ENCODE assay signal across 16 mouse cellular contexts in the genomic region with DNA sequence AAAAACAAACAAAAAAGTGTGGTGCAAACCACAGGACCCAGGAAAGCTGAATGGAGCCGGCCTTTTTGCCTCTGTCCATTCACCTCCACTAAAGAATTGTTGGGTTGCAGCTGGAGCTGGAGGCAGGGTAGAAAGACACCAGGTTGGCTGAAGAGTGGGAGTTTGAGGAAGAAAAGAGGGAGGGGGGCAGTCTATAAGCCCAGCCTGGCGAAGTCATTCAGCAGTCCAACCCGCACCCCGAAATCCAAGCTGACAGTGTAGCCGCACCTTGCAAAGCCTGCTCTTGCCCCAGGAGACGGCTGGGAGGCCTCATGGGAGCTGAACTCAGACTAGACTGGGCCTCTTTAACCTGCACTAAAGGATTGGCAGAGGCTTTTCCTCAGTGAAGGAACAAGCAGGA. TPM values are rescaled to one million over a fixed set of nuclear protein-coding genes. Genes with fewer than 3 reads are reported as not detected.
DNase-seq lines count a peak whose midpoint lies in the region; ATAC-seq and TF ChIP-seq lines count a peak whose summit lies in the region.
"Had no signal": no experiment of that assay in that cellular context is flagged by ENCODE, and none has a peak within 500 bp of the region (broad histone marks: within the 10 kb centered on the region; RNA-seq: fewer than 3 reads in every experiment).

No protein-coding gene starts in this region.

- H3K27ac ChIP-seq in heart, embryonic 10.5 days, result no peak overlapping the region
- no peak overlapping the region for H3K27ac ChIP-seq in heart, embryonic 12.5 days (ENCODE audit: poor library complexity, severe bottlenecking)
- H3K27ac ChIP-seq in left cerebral cortex, adult 2 months, result peak overlapping the region; percentile 61; the same call in 1 of the 2 replicates
- H3K27ac ChIP-seq in kidney, embryonic 16.5 days (ENCODE audit: low read length), result peak overlapping the region; percentile 95
- H3K27ac ChIP-seq in olfactory bulb, adult 2 months (ENCODE audit: insufficient read depth, low read depth, low read length), result peak overlapping the region; percentile 30
- H3K27ac ChIP-seq: liver, embryonic 14.5 days had no signal

- peaks cover 16% of the 10 kb centered on the region for H3K27me3 ChIP-seq in heart, embryonic 10.5 days (ENCODE audit: insufficient read depth, poor library complexity, severe bottlenecking)
- H3K27me3 ChIP-seq in heart, embryonic 12.5 days (replicated peaks), result no peaks in the 10 kb centered on the region
- no peaks in the 10 kb centered on the region for H3K27me3 ChIP-seq in kidney, embryonic 16.5 days (ENCODE audit: insufficient read depth, low read length)

- no peak overlapping the region for H3K4me3 ChIP-seq in heart, embryonic 10.5 days
- H3K4me3 ChIP-seq in heart, embryonic 12.5 days, result no peak overlapping the region
- H3K4me3 ChIP-seq in left cerebral cortex, adult 2 months, result no peak overlapping the region
- H3K4me3 ChIP-seq in kidney, embryonic 16.5 days (ENCODE audit: low read length), result no peak overlapping the region
- no peak overlapping the region for H3K4me3 ChIP-seq in olfactory bulb, adult 2 months (ENCODE audit: insufficient read depth, low read depth, low read length)
- no peak overlapping the region for H3K4me3 ChIP-seq in lung, adult 2 months (replicated peaks; ENCODE audit: extremely low read depth, low read depth, low read length)

- H3K9me3 ChIP-seq in heart, embryonic 10.5 days, result no peaks in the 10 kb centered on the region
- H3K9me3 ChIP-seq in heart, embryonic 12.5 days (replicated peaks), result no peaks in the 10 kb centered on the region
- H3K9me3 ChIP-seq in kidney, embryonic 16.5 days (ENCODE audit: low read length), result no peaks in the 10 kb centered on the region; the same call in 1 of the 2 replicates
- H3K9me3 ChIP-seq: heart, embryonic 15.5 days; neural tube, embryonic 13.5 days had no signal

- H3K36me3 ChIP-seq in heart, embryonic 10.5 days, result peaks cover 2% of the 10 kb centered on the region; the same call in 1 of the 2 replicates
- H3K36me3 ChIP-seq in heart, embryonic 12.5 days, result peaks cover 4% of the 10 kb centered on the region; the same call in 1 of the 2 replicates
- H3K36me3 ChIP-seq in kidney, embryonic 16.5 days (ENCODE audit: insufficient read depth, low read length), result no peaks in the 10 kb centered on the region
- H3K36me3 ChIP-seq: G1E had no signal

- intact Hi-C loops in left cerebral cortex, adult 2 months (cut with DNase I), result no loop called here
- intact Hi-C loops in left cerebral cortex, postnatal 25 days (cut with DNase I), result loop anchor here (2.0 kb wide), 1 partner anchor 81 kb away; no protein-coding TSS in a partner anchor

- no peak overlapping the region for H3K4me2 ChIP-seq in heart, embryonic 12.5 days
- no peak overlapping the region; the same call in 1 of the 2 replicates for H3K4me2 ChIP-seq in kidney, embryonic 16.5 days (replicated peaks; ENCODE audit: low read depth, low read length)

- DNase-seq in heart, embryonic 10.5 days (ENCODE audit: low spot score), result peak; percentile 58
- DNase-seq in left cerebral cortex, adult 2 months (ENCODE audit: extremely low spot score in 1 of 2, low spot score in 2 of 2), result no peak
- no peak for DNase-seq in left cerebral cortex, postnatal 25 days (ENCODE audit: low spot score in 2 of 2)
- DNase-seq in lung, adult 2 months, result no peak
- DNase-seq: adrenal gland, postnatal 10 days; cerebellum, postnatal 36 days; gastrocnemius, postnatal 10 days had no signal

- H3K4me1 ChIP-seq in heart, embryonic 10.5 days, result peaks cover 43% of the 10 kb centered on the region
- peaks cover 30% of the 10 kb centered on the region for H3K4me1 ChIP-seq in heart, embryonic 12.5 days (replicated peaks)
- peaks cover 38% of the 10 kb centered on the region for H3K4me1 ChIP-seq in kidney, embryonic 16.5 days (ENCODE audit: insufficient read depth, low read length)
- peaks cover 34% of the 10 kb centered on the region for H3K4me1 ChIP-seq in olfactory bulb, adult 2 months (ENCODE audit: control insufficient read depth, insufficient read depth, low read length)
- H3K4me1 ChIP-seq in lung, adult 2 months (ENCODE audit: control insufficient read depth, insufficient read depth, low read length), result peaks cover 8% of the 10 kb centered on the region

- no peak for TF ChIP-seq CTCF in left cerebral cortex, adult 2 months (IDR thresholded peaks at IDR 0.05)
- no peak for TF ChIP-seq CTCF in olfactory bulb, adult 2 months (IDR thresholded peaks at IDR 0.05; ENCODE audit: insufficient read depth, low read depth, low read length)
- no peak for TF ChIP-seq CTCF in lung, adult 2 months (IDR thresholded peaks at IDR 0.05; ENCODE audit: insufficient read depth, low read length)

- TF ChIP-seq POLR2A in olfactory bulb, adult 2 months (IDR thresholded peaks at IDR 0.05; ENCODE audit: insufficient read depth, low read depth, low read length), result no peak
- no peak for TF ChIP-seq POLR2A in lung, adult 2 months (IDR thresholded peaks at IDR 0.05; ENCODE audit: borderline replicate concordance, extremely low read depth, low read depth, low read length)

- no peak for ATAC-seq in heart, embryonic 12.5 days (ENCODE audit: insufficient number of reproducible peaks, low FRiP score)
- no peak for ATAC-seq in kidney, embryonic 16.5 days (ENCODE audit: low FRiP score, low TSS enrichment)
- ATAC-seq in megakaryocyte-erythroid progenitor cell, adult 5-6 weeks (replicated peaks; ENCODE audit: low FRiP score, low TSS enrichment, poor library complexity, severe bottlenecking), result no peak

- 79% methylated on average over 6 of the region's 6 CpGs for WGBS in heart, embryonic 10.5 days
- WGBS in heart, embryonic 12.5 days, result 82% methylated on average over 6 of the region's 6 CpGs
- 56% methylated on average over 6 of the region's 6 CpGs for WGBS in kidney, embryonic 16.5 days
- 89% methylated on average over 6 of the region's 6 CpGs for WGBS in olfactory bulb, adult 2 months
- WGBS in lung, adult 2 months, result 91% methylated on average over 6 of the region's 6 CpGs

- no peak overlapping the region for H3K9ac ChIP-seq in heart, embryonic 12.5 days
- peak overlapping the region; percentile 44; the same call in 1 of the 2 replicates for H3K9ac ChIP-seq in kidney, embryonic 16.5 days (replicated peaks; ENCODE audit: low read length)
- H3K9ac ChIP-seq: forebrain, postnatal 0 days; liver, embryonic 14.5 days had no signal

RNA-seq across cellular contexts. Expression of gene Phldb1, which starts 0.9 kb away (rescaled TPM):
- 29.1 and 34.7 TPM in 2 replicates for polyA plus RNA-seq in heart, embryonic 10.5 days (2016; fragmentation: Nextera tagmentation; extraction: Ambion mirVana)
- 34.8 and 36.9 TPM in 2 replicates for polyA plus RNA-seq in heart, embryonic 12.5 days (2016; fragmentation: Nextera tagmentation; extraction: Ambion mirVana)
- total RNA-seq in left cerebral cortex, adult 2 months (2021), result 10 to 100 TPM; 62.0 to 75.6 TPM
- total RNA-seq in left cerebral cortex, postnatal 25 days (2021), result 10 to 100 TPM; 54.9 to 70.7 TPM
- polyA plus RNA-seq in kidney, embryonic 16.5 days (2015; fragmentation: Nextera tagmentation; extraction: Ambion mirVana), result 37.0 and 37.6 TPM in 2 replicates
- not detected in 2 replicates for polyA plus RNA-seq in olfactory bulb, adult 2 months (2012; ENCODE audit: insufficient read depth, insufficient read length, low replicate concordance, missing spikeins)
- total RNA-seq in megakaryocyte-erythroid progenitor cell, adult 5-6 weeks (2014; fragmentation: Nextera tagmentation), result 3.7 and 5.3 TPM in 2 replicates
- 1.6 and 14.1 TPM in 2 replicates for total RNA-seq in megakaryocyte-erythroid progenitor cell, adult 5-6 weeks (2017)
- polyA plus RNA-seq in lung, adult 2 months (2012; rRNA removed), result 87.6 and 93.5 TPM in 2 replicates

RNA-seq across cellular contexts. Expression of gene Arcn1, which starts 31.8 kb away (rescaled TPM):
- 159 and 167 TPM in 2 replicates for polyA plus RNA-seq in heart, embryonic 10.5 days (2016; fragmentation: Nextera tagmentation; extraction: Ambion mirVana)
- polyA plus RNA-seq in heart, embryonic 12.5 days (2016; fragmentation: Nextera tagmentation; extraction: Ambion mirVana), result 151 and 160 TPM in 2 replicates
- 100 to 1,000 TPM in 1 of 2 experiments, 10 to 100 TPM in 1; 78.3 to 102 TPM for total RNA-seq in left cerebral cortex, adult 2 months (2021)
- total RNA-seq in left cerebral cortex, postnatal 25 days (2021), result 100 to 1,000 TPM in 1 of 2 experiments, 10 to 100 TPM in 1; 98.0 to 103 TPM
- 217 and 219 TPM in 2 replicates for polyA plus RNA-seq in kidney, embryonic 16.5 days (2015; fragmentation: Nextera tagmentation; extraction: Ambion mirVana)
- polyA plus RNA-seq in olfactory bulb, adult 2 months (2012; ENCODE audit: insufficient read depth, insufficient read length, low replicate concordance, missing spikeins), result 192 TPM in 1 of 2 replicates, not detected in the other
- total RNA-seq in megakaryocyte-erythroid progenitor cell, adult 5-6 weeks (2014; fragmentation: Nextera tagmentation), result 111 and 119 TPM in 2 replicates
- 177 and 182 TPM in 2 replicates for total RNA-seq in megakaryocyte-erythroid progenitor cell, adult 5-6 weeks (2017)
- polyA plus RNA-seq in lung, adult 2 months (2012; rRNA removed), result 26.6 and 40.8 TPM in 2 replicates

RNA-seq across cellular contexts. Expression of gene Ift46, which starts 31.8 kb away (rescaled TPM):
- polyA plus RNA-seq in heart, embryonic 10.5 days (2016; fragmentation: Nextera tagmentation; extraction: Ambion mirVana), result 77.2 and 84.8 TPM in 2 replicates
- 63.1 and 71.9 TPM in 2 replicates for polyA plus RNA-seq in heart, embryonic 12.5 days (2016; fragmentation: Nextera tagmentation; extraction: Ambion mirVana)
- 10 to 100 TPM; 60.7 to 67.5 TPM for total RNA-seq in left cerebral cortex, adult 2 months (2021)
- total RNA-seq in left cerebral cortex, postnatal 25 days (2021), result 10 to 100 TPM; 68.8 to 83.5 TPM
- 100 and 111 TPM in 2 replicates for polyA plus RNA-seq in kidney, embryonic 16.5 days (2015; fragmentation: Nextera tagmentation; extraction: Ambion mirVana)
- polyA plus RNA-seq in olfactory bulb, adult 2 months (2012; ENCODE audit: insufficient read depth, insufficient read length, low replicate concordance, missing spikeins), result not detected in 2 replicates
- total RNA-seq in megakaryocyte-erythroid progenitor cell, adult 5-6 weeks (2014; fragmentation: Nextera tagmentation), result 27.7 and 31.3 TPM in 2 replicates
- total RNA-seq in megakaryocyte-erythroid progenitor cell, adult 5-6 weeks (2017), result 24.1 and 28.7 TPM in 2 replicates
- polyA plus RNA-seq in lung, adult 2 months (2012; rRNA removed), result 38.9 and 67.5 TPM in 2 replicates

Comparison
In these comparisons a context has a peak if more than half of its experiments do, and no peak if none do; other contexts are left out.
1. H3K27ac ChIP-seq: peak in left cerebral cortex, adult 2 months (single experiment), kidney, embryonic 16.5 days (single experiment) and olfactory bulb, adult 2 months (single experiment); none in heart, embryonic 10.5 days (single experiment) and heart, embryonic 12.5 days (single experiment).
2. RNA of gene Ift46, which starts 31.8 kb away (polyA plus RNA-seq): 100 to 111 TPM in kidney, embryonic 16.5 days, 77.2 to 84.8 TPM in heart, embryonic 10.5 days, 38.9 to 67.5 TPM in lung, adult 2 months and 63.1 to 71.9 TPM in heart, embryonic 12.5 days; not detected in olfactory bulb, adult 2 months; every median in the first group is over 10 times any median in the second.